Mouse (Mus musculus): Measurements from ENCODE around the gene Gemin4.

DNA sequence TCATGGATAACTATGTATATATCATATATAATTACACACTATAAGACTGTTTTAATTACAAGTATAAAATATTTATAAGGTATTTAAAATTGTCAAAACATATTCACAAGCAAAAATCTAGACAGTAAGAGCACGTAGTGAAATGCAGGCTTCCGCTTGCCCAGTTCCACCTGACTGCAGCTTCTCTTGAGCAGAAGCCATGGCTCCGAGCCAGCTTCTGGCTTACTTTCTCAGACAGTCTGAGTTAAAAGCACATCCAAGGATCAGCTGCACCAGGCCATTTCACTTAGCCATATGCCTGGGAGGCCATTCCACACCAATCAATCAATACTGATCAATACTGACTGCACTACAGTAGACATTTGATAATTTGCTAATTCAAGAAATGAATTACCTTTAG, 48.5 kb downstream of the Gemin4 start:
- no peak for TF ChIP-seq POLR2A (IDR thresholded peaks at IDR 0.05; ENCODE audit: low read depth, low read length)
- no peak for TF ChIP-seq MAZ (IDR thresholded peaks at IDR 0.05; ENCODE audit: low read depth, low read length)
- no peak for TF ChIP-seq HCFC1 (IDR thresholded peaks at IDR 0.05; ENCODE audit: low read depth, low read length)
- no peak for TF ChIP-seq CTCF (conservative IDR thresholded peaks at IDR 0.05 in 1 of 2, IDR thresholded peaks at IDR 0.05 in 1 of 2; ENCODE audit: low read depth in 2 of 2, low read length in 2 of 2)
- no peak for TF ChIP-seq MEF2A (IDR thresholded peaks at IDR 0.05; ENCODE audit: borderline replicate concordance, low read depth, low read length)
- TF ChIP-seq NELFE (IDR thresholded peaks at IDR 0.05; ENCODE audit: low read depth, low read length): no peak
- no peak for TF ChIP-seq MAX (IDR thresholded peaks at IDR 0.05; ENCODE audit: low read length)
- TF ChIP-seq ELF1 (IDR thresholded peaks at IDR 0.05; ENCODE audit: low read depth, low read length): no peak
- TF ChIP-seq SMC3 (IDR thresholded peaks at IDR 0.05; ENCODE audit: low read depth, low read length): no peak
- TF ChIP-seq ZNF384 (IDR thresholded peaks at IDR 0.05; ENCODE audit: low read depth, low read length): no peak
- TF ChIP-seq E2F4 (IDR thresholded peaks at IDR 0.05; ENCODE audit: insufficient replicate concordance, low read depth, low read length): no peak

All from CH12.LX (cell line).